Mouse (Mus musculus) erythroblast, embryonic 14.5 days (primary cell): Measurements from ENCODE around the gene Pelp1.

Experiments used
- GATA1 ChIP-seq: IDR thresholded peaks from 2 replicates; pipeline ENCODE4 v1.6.1; 2012; ENCODE audit warnings: low read length, inconsistent platforms, mixed read lengths
- TAL1 ChIP-seq: IDR thresholded peaks from 3 replicates; pipeline ENCODE4 v1.6.1; 2012; ENCODE audit warnings: low read length, inconsistent platforms, mixed read lengths

DNA sequence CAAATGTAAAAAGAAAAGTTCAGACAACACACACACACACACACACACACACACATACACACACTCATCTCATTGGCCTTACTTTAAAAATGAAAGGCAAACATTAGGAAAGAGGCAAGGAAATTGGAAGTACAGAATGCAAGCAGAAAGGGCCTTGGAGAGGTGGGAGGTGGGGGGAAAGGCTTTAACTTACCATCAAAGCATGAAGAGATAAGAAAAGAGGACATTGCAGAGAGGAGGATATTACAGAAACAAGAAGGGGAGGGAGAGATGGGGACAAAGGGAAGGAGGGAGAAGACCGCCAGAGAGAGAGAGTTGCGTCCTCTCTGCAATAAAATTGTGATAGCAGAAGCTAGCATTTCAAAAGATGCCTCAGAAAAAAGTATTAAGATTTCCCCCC lies 28.5 kb downstream of the Pelp1 start:
- TF ChIP-seq TAL1 = no peak
- no peak for TF ChIP-seq GATA1
